Mouse (Mus musculus) intestine, embryonic 16.5 days (tissue): Measurements from ENCODE around the gene Aqr. TPM values are rescaled to one million over a fixed set of nuclear protein-coding genes. Genes with fewer than 3 reads are reported as not detected.
"Not testable (repeated sequence)": the region's sequence is repeated elsewhere in the genome, so short reads cannot be mapped to it uniquely, and the experiment has no call there.

ENCODE experiments used
- ATAC-seq: fragments of 200-750 bp; cut with Nextera tagmentation; 2 replicates; pipeline ENCODE4 v1.8.0; 2017; ENCODE audit warnings: moderate TSS enrichment, moderate library complexity
- H3K27ac ChIP-seq: fragments of 300-500 bp; sonication (generic); 2 replicates; pipeline ENCODE4 v1.5.1; 2014; ENCODE audit warnings: mild to moderate bottlenecking, low read length
- H3K27me3 ChIP-seq: fragments of 300-500 bp; sonication (generic); replicated peaks from 2 replicates; pipeline ENCODE4 v1.6.1; 2014; ENCODE audit warnings: low read length, control low read depth, mixed read lengths; ENCODE audit not compliant: control insufficient read depth, insufficient read depth
- H3K36me3 ChIP-seq: fragments of 300-500 bp; sonication (generic); 2 replicates; pipeline ENCODE4 v1.6.1; 2014; ENCODE audit warnings: low read length, control low read depth; ENCODE audit not compliant: control insufficient read depth, insufficient read depth
- H3K4me1 ChIP-seq: fragments of 300-500 bp; sonication (generic); 2 replicates; pipeline ENCODE4 v1.6.1; 2014; ENCODE audit warnings: low read length, control low read depth, mixed read lengths; ENCODE audit not compliant: control insufficient read depth, insufficient read depth
- H3K4me2 ChIP-seq: fragments of 300-500 bp; sonication (generic); 2 replicates; pipeline ENCODE4 v1.6.1; 2014; ENCODE audit warnings: low read depth, low read length, control low read depth
- H3K4me3 ChIP-seq: fragments of 300-500 bp; sonication (generic); 2 replicates; pipeline ENCODE4 v1.5.1; 2014; ENCODE audit warnings: mild to moderate bottlenecking, low read length
- H3K9ac ChIP-seq: fragments of 300-500 bp; sonication (generic); 2 replicates; pipeline ENCODE4 v1.6.1; 2014; ENCODE audit warnings: low read depth, low read length
- H3K9me3 ChIP-seq: fragments of 300-500 bp; sonication (generic); 2 replicates; pipeline ENCODE4 v1.6.1; 2016; ENCODE audit warnings: low read length, control low read depth; ENCODE audit not compliant: control insufficient read depth
- WGBS: fragments of 180-500 bp; shearing (Covaris S2); extraction: QIAGEN DNeasy Blood & Tissue Kit; methylation state at CpG from one replicate; pipeline ENCODE4 v1.1.7; 2014; 5-methylcytosine and 5-hydroxymethylcytosine counted together
- polyA plus RNA-seq: library from polyadenylated mRNA; unstranded; fragments of >200 nt; fragmentation: Nextera tagmentation; extraction: Ambion mirVana; gene quantifications from 2 replicates; pipeline ENCODE4 v1.2.1, GENCODE M21; 2015

The Aqr gene
- 27.5 and 29.7 TPM in 2 replicates for polyA plus RNA-seq

- H3K36me3 ChIP-seq = not testable (repeated sequence)
These were observed at the start of gene Aqr for GRCm38 (mm10) chr2:114186924-114187323. Gene Aqr (minus strand): TSS chr2:114187024.

GRCm38 (mm10) chr2:114236566-114236965 is 49.7 kb upstream of the Aqr start:
- Histone ChIP-seq H3K9me3 (no peaks in the 10 kb centered on the region), H3K4me1 (no peaks in the 10 kb centered on the region), H3K27me3 (no peaks in the 10 kb centered on the region; the same call in 1 of the 2 replicates), H3K36me3 (no peaks in the 10 kb centered on the region), H3K27ac (no peak overlapping the region), H3K9ac (no peak overlapping the region), H3K4me2 (no peak overlapping the region), H3K4me3 (no peak overlapping the region)
- no peak for ATAC-seq
- WGBS = 84% methylated on average over 1 of the region's 1 CpGs

More at GRCm38 (mm10) chr2:114186924-114187323, at the start of gene Aqr:
- H3K4me3 ChIP-seq, H3K9ac ChIP-seq, H3K27ac ChIP-seq, H3K27me3 ChIP-seq, H3K9me3 ChIP-seq, H3K4me1 ChIP-seq, H3K4me2 ChIP-seq, ATAC-seq: not testable (repeated sequence)
- 67% methylated on average over 1 of the region's 6 CpGs for WGBS

GRCm38 (mm10) chr2:114235584-114235983 is 48.8 kb upstream of the Aqr start:
- H3K27me3 ChIP-seq = no peaks in the 10 kb centered on the region; the same call in 1 of the 2 replicates
- no peak overlapping the region for H3K4me2 ChIP-seq
- no peaks in the 10 kb centered on the region for H3K36me3 ChIP-seq
- no peaks in the 10 kb centered on the region for H3K9me3 ChIP-seq
- no peak overlapping the region for H3K9ac ChIP-seq
- H3K4me1 ChIP-seq = no peaks in the 10 kb centered on the region
- WGBS = 87% methylated on average over 3 of the region's 3 CpGs
- H3K27ac ChIP-seq = no peak overlapping the region
- H3K4me3 ChIP-seq = no peak overlapping the region
- no peak for ATAC-seq

- 64% methylated on average over 2 of the region's 2 CpGs for WGBS
- no peak overlapping the region for H3K4me3 ChIP-seq
- no peak for ATAC-seq
These were observed 44.4 kb upstream of the Aqr start for GRCm38 (mm10) chr2:114231248-114231647.

GRCm38 (mm10) chr2:114228672-114229071 is 41.8 kb upstream of the Aqr start:
- no peaks in the 10 kb centered on the region; the same call in 1 of the 2 replicates for H3K27me3 ChIP-seq
- no peaks in the 10 kb centered on the region for H3K4me1 ChIP-seq
- no peaks in the 10 kb centered on the region for H3K36me3 ChIP-seq
- no peak overlapping the region for H3K4me2 ChIP-seq
- H3K4me3 ChIP-seq = no peak overlapping the region
- WGBS = 83% methylated on average over 2 of the region's 2 CpGs
- ATAC-seq = no peak
- H3K9ac ChIP-seq = no peak overlapping the region
- no peaks in the 10 kb centered on the region for H3K9me3 ChIP-seq
- H3K27ac ChIP-seq = no peak overlapping the region

More at GRCm38 (mm10) chr2:114231248-114231647, 44.4 kb upstream of the Aqr start:
- no peak overlapping the region for H3K27ac ChIP-seq
- H3K36me3 ChIP-seq = no peaks in the 10 kb centered on the region
- H3K9ac ChIP-seq = no peak overlapping the region
- no peaks in the 10 kb centered on the region; the same call in 1 of the 2 replicates for H3K27me3 ChIP-seq
- H3K4me2 ChIP-seq = no peak overlapping the region
- no peaks in the 10 kb centered on the region for H3K9me3 ChIP-seq
- H3K4me1 ChIP-seq = no peaks in the 10 kb centered on the region

GRCm38 (mm10) chr2:114205036-114205435 is 18.2 kb upstream of the Aqr start:
- ATAC-seq = no peak
- Histone ChIP-seq H3K4me3 (no peak overlapping the region), H3K9ac (no peak overlapping the region), H3K27ac (no peak overlapping the region), H3K9me3 (no peaks in the 10 kb centered on the region), H3K4me1 (peaks cover 4% of the 10 kb centered on the region), H3K27me3 (no peaks in the 10 kb centered on the region; the same call in 1 of the 2 replicates), H3K4me2 (no peak overlapping the region), H3K36me3 (no peaks in the 10 kb centered on the region)
- WGBS = 69% methylated on average over 6 of the region's 6 CpGs

- 0 out of 2 replicates have a peak, but pooled peaks cover 3% of the 10 kb centered on the region for H3K36me3 ChIP-seq
- no peak overlapping the region for H3K27ac ChIP-seq
- ATAC-seq = no peak
- H3K4me3 ChIP-seq = peak overlapping the region; percentile 86
- H3K9ac ChIP-seq = peak overlapping the region; percentile 96
- H3K4me1 ChIP-seq = peaks cover 7% of the 10 kb centered on the region
- H3K9me3 ChIP-seq = no peaks in the 10 kb centered on the region
- no peaks in the 10 kb centered on the region; the same call in 1 of the 2 replicates for H3K27me3 ChIP-seq
- 25% methylated on average over 4 of the region's 4 CpGs for WGBS
- peak overlapping the region; percentile 62 for H3K4me2 ChIP-seq
These were observed 14.8 kb upstream of the Aqr start for GRCm38 (mm10) chr2:114201574-114201973.

GRCm38 (mm10) chr2:114200932-114201559 is 14.2 kb upstream of the Aqr start, which contains the start of gene Zfp770:
Gene Zfp770 (minus strand): TSS chr2:114201469.
- ATAC-seq = peak; percentile 96
- Histone ChIP-seq H3K9ac (peak within 1 kb of the TSS; percentile 96), H3K4me1 (peaks cover 7% of the 10 kb centered on the region), H3K4me2 (peak within 1 kb of the TSS; percentile 74), H3K27me3 (no peaks in the 10 kb centered on the region; the same call in 1 of the 2 replicates), H3K27ac (peak within 1 kb of the TSS; percentile 76), H3K36me3 (peaks cover 6% of the 10 kb centered on the region), H3K9me3 (no peaks in the 10 kb centered on the region), H3K4me3 (peak within 1 kb of the TSS; percentile 86)
- under 1% methylated on average over 36 of the region's 36 CpGs for WGBS

GRCm38 (mm10) chr2:114196421-114196820 is 9.6 kb upstream of the Aqr start:
- peaks cover 7% of the 10 kb centered on the region for H3K4me1 ChIP-seq
- H3K36me3 ChIP-seq = peaks cover 6% of the 10 kb centered on the region
- WGBS = 85% methylated on average over 5 of the region's 5 CpGs
- H3K27ac ChIP-seq = no peak overlapping the region
- no peak for ATAC-seq
- no peak overlapping the region for H3K9ac ChIP-seq
- no peak overlapping the region for H3K4me2 ChIP-seq
- no peaks in the 10 kb centered on the region for H3K27me3 ChIP-seq
- H3K9me3 ChIP-seq = no peaks in the 10 kb centered on the region
- no peak overlapping the region for H3K4me3 ChIP-seq
